Mouse (Mus musculus): ENCODE results near the gene Ociad1. TPM values are rescaled to one million over a fixed set of nuclear protein-coding genes. Genes with fewer than 3 reads are reported as not detected.

Ociad1 gene
- polyA plus RNA-seq, 1 experiment from 2014 or later = 160 TPM

- Histone ChIP-seq H3K27me3 (ENCODE audit: control insufficient read depth, insufficient read depth, low read length) (no peaks in the 10 kb centered on the region), H3K27ac (replicated peaks in 1 of 2; ENCODE audit: control insufficient read depth in 1 of 2, insufficient read depth in 1 of 2, low read depth in 2 of 2, low read length in 2 of 2) (peak overlapping the region; percentile 91 to 94), H3K9me3 (ENCODE audit: control insufficient read depth, low read length) (no peaks in the 10 kb centered on the region), H3K9ac (ENCODE audit: low read length) (peak overlapping the region; percentile 96), H3K36me3 (ENCODE audit: control insufficient read depth, insufficient read depth, low read length) (no peaks in the 10 kb centered on the region), H3K4me1 (ENCODE audit: control insufficient read depth in 2 of 2, insufficient read depth in 2 of 2, low read length in 2 of 2) (peaks cover 12 to 32% of the 10 kb centered on the region in 2 experiments), H3K4me3 (ENCODE audit: control insufficient read depth in 1 of 2, insufficient read depth in 1 of 2, low read depth in 1 of 2, low read length in 2 of 2) (peak overlapping the region; percentile 93 to 96), H3K4me2 (ENCODE audit: low read length) (peak overlapping the region; percentile 84)
- ATAC-seq (ENCODE audit: insufficient number of reproducible peaks, insufficient read depth, low FRiP score, low read depth) = peak; percentile 45
- under 1% methylated on average over 108 of the region's 129 CpGs for WGBS
These were observed 37.0 kb upstream of the Ociad1 start for GRCm38 (mm10) chr5:73255321-73256251.

- under 1% methylated on average over 44 of the region's 44 CpGs for WGBS
- peak; percentile 99 for ATAC-seq (ENCODE audit: insufficient number of reproducible peaks, insufficient read depth, low FRiP score, low read depth)
- peak within 1 kb of the TSS; percentile 93 to 96 for H3K4me3 ChIP-seq (ENCODE audit: control insufficient read depth in 1 of 2, insufficient read depth in 1 of 2, low read depth in 1 of 2, low read length in 2 of 2)
These were observed 36.1 kb upstream of the Ociad1 start, which contains the start of gene Fryl for GRCm38 (mm10) chr5:73256352-73257065. Gene Fryl, minus strand, starts transcription at chr5:73256619.

GRCm38 (mm10) chr5:73257096-73257495 is 35.5 kb upstream of the Ociad1 start:
- Histone ChIP-seq H3K27ac (replicated peaks in 1 of 2; ENCODE audit: control insufficient read depth in 1 of 2, insufficient read depth in 1 of 2, low read depth in 2 of 2, low read length in 2 of 2) (peak overlapping the region; percentile 57 to 71), H3K27me3 (ENCODE audit: control insufficient read depth, insufficient read depth, low read length) (no peaks in the 10 kb centered on the region), H3K36me3 (ENCODE audit: control insufficient read depth, insufficient read depth, low read length) (no peaks in the 10 kb centered on the region), H3K4me3 (ENCODE audit: control insufficient read depth in 1 of 2, insufficient read depth in 1 of 2, low read depth in 1 of 2, low read length in 2 of 2) (peak overlapping the region; percentile 47 to 59), H3K9ac (ENCODE audit: low read length) (peak overlapping the region; percentile 76), H3K4me2 (ENCODE audit: low read length) (peak overlapping the region; percentile 93), H3K9me3 (ENCODE audit: control insufficient read depth, low read length) (no peaks in the 10 kb centered on the region), H3K4me1 (ENCODE audit: control insufficient read depth in 2 of 2, insufficient read depth in 2 of 2, low read length in 2 of 2) (peaks cover 7 to 32% of the 10 kb centered on the region in 2 experiments)
- WGBS = under 1% methylated on average over 11 of the region's 11 CpGs
- ATAC-seq (ENCODE audit: insufficient number of reproducible peaks, insufficient read depth, low FRiP score, low read depth) = no peak

More at GRCm38 (mm10) chr5:73256352-73257065, 36.1 kb upstream of the Ociad1 start, which contains the start of gene Fryl:
- Histone ChIP-seq H3K4me2 (ENCODE audit: low read length) (peak within 1 kb of the TSS; percentile 93), H3K9ac (ENCODE audit: low read length) (peak within 1 kb of the TSS; percentile 96), H3K27ac (replicated peaks in 1 of 2; ENCODE audit: control insufficient read depth in 1 of 2, insufficient read depth in 1 of 2, low read depth in 2 of 2, low read length in 2 of 2) (peak within 1 kb of the TSS; percentile 91 to 94), H3K36me3 (ENCODE audit: control insufficient read depth, insufficient read depth, low read length) (no peaks in the 10 kb centered on the region), H3K4me1 (ENCODE audit: control insufficient read depth in 2 of 2, insufficient read depth in 2 of 2, low read length in 2 of 2) (peaks cover 10 to 32% of the 10 kb centered on the region in 2 experiments), H3K27me3 (ENCODE audit: control insufficient read depth, insufficient read depth, low read length) (no peaks in the 10 kb centered on the region), H3K9me3 (ENCODE audit: control insufficient read depth, low read length) (no peaks in the 10 kb centered on the region)

- ATAC-seq (ENCODE audit: insufficient number of reproducible peaks, insufficient read depth, low FRiP score, low read depth) = no peak
- Histone ChIP-seq H3K9ac (ENCODE audit: low read length) (peak overlapping the region; percentile 76), H3K27ac (replicated peaks in 1 of 2; ENCODE audit: control insufficient read depth in 1 of 2, insufficient read depth in 1 of 2, low read depth in 2 of 2, low read length in 2 of 2) (no peak overlapping the region), H3K36me3 (ENCODE audit: control insufficient read depth, insufficient read depth, low read length) (no peaks in the 10 kb centered on the region), H3K4me2 (ENCODE audit: low read length) (peak overlapping the region; percentile 93), H3K4me1 (ENCODE audit: control insufficient read depth in 2 of 2, insufficient read depth in 2 of 2, low read length in 2 of 2) (peaks cover 6 to 26% of the 10 kb centered on the region in 2 experiments), H3K9me3 (ENCODE audit: control insufficient read depth, low read length) (no peaks in the 10 kb centered on the region), H3K4me3 (ENCODE audit: control insufficient read depth in 1 of 2, insufficient read depth in 1 of 2, low read depth in 1 of 2, low read length in 2 of 2) (peak overlapping the region in 1 of 2 experiments; percentile 59; a peak in 1 of 4 replicates), H3K27me3 (ENCODE audit: control insufficient read depth, insufficient read depth, low read length) (no peaks in the 10 kb centered on the region)
- WGBS = 49% methylated on average over 8 of the region's 8 CpGs
These were observed 34.9 kb upstream of the Ociad1 start for GRCm38 (mm10) chr5:73257723-73258122.

- Histone ChIP-seq H3K27ac (replicated peaks in 1 of 2; ENCODE audit: control insufficient read depth in 1 of 2, insufficient read depth in 1 of 2, low read depth in 2 of 2, low read length in 2 of 2) (no peak overlapping the region), H3K4me3 (ENCODE audit: control insufficient read depth in 1 of 2, insufficient read depth in 1 of 2, low read depth in 1 of 2, low read length in 2 of 2) (no peak overlapping the region), H3K4me2 (ENCODE audit: low read length) (no peak overlapping the region), H3K27me3 (ENCODE audit: control insufficient read depth, insufficient read depth, low read length) (no peaks in the 10 kb centered on the region), H3K36me3 (ENCODE audit: control insufficient read depth, insufficient read depth, low read length) (no peaks in the 10 kb centered on the region), H3K9ac (ENCODE audit: low read length) (no peak overlapping the region), H3K9me3 (ENCODE audit: control insufficient read depth, low read length) (no peaks in the 10 kb centered on the region; the same call in 1 of the 2 replicates), H3K4me1 (ENCODE audit: control insufficient read depth in 2 of 2, insufficient read depth in 2 of 2, low read length in 2 of 2) (peaks cover 5 to 8% of the 10 kb centered on the region in 2 experiments; a peak in 2 of 4 replicates)
- 60% methylated on average over 4 of the region's 5 CpGs for whole genome bisulfite sequencing
- no peak for ATAC-seq (ENCODE audit: insufficient number of reproducible peaks, insufficient read depth, low FRiP score, low read depth)
These were observed 28.5 kb upstream of the Ociad1 start for GRCm38 (mm10) chr5:73264122-73264521.

GRCm38 (mm10) chr5:73265460-73265859 is 27.1 kb upstream of the Ociad1 start:
- Histone ChIP-seq H3K27ac (replicated peaks in 1 of 2; ENCODE audit: control insufficient read depth in 1 of 2, insufficient read depth in 1 of 2, low read depth in 2 of 2, low read length in 2 of 2) (peak overlapping the region in 1 of 2 experiments; percentile 25; a peak in 1 of 4 replicates), H3K27me3 (ENCODE audit: control insufficient read depth, insufficient read depth, low read length) (no peaks in the 10 kb centered on the region), H3K4me1 (ENCODE audit: control insufficient read depth in 2 of 2, insufficient read depth in 2 of 2, low read length in 2 of 2) (peaks cover 6 to 10% of the 10 kb centered on the region in 2 experiments; a peak in 3 of 4 replicates), H3K36me3 (ENCODE audit: control insufficient read depth, insufficient read depth, low read length) (no peaks in the 10 kb centered on the region), H3K9ac (ENCODE audit: low read length) (no peak overlapping the region), H3K9me3 (ENCODE audit: control insufficient read depth, low read length) (no peaks in the 10 kb centered on the region; the same call in 1 of the 2 replicates), H3K4me3 (ENCODE audit: control insufficient read depth in 1 of 2, insufficient read depth in 1 of 2, low read depth in 1 of 2, low read length in 2 of 2) (no peak overlapping the region), H3K4me2 (ENCODE audit: low read length) (no peak overlapping the region)
- 24% methylated on average over 5 of the region's 5 CpGs for WGBS
- ATAC-seq (ENCODE audit: insufficient number of reproducible peaks, insufficient read depth, low FRiP score, low read depth) = no peak

GRCm38 (mm10) chr5:73268636-73269213 is 23.9 kb upstream of the Ociad1 start:
- WGBS = 64% methylated on average over 11 of the region's 11 CpGs
- no peak overlapping the region for H3K27ac ChIP-seq (replicated peaks in 1 of 2; ENCODE audit: control insufficient read depth in 1 of 2, insufficient read depth in 1 of 2, low read depth in 2 of 2, low read length in 2 of 2)

More at GRCm38 (mm10) chr5:73268636-73269213, 23.9 kb upstream of the Ociad1 start:
- Histone ChIP-seq H3K9me3 (ENCODE audit: control insufficient read depth, low read length) (no peaks in the 10 kb centered on the region; the same call in 1 of the 2 replicates), H3K36me3 (ENCODE audit: control insufficient read depth, insufficient read depth, low read length) (no peaks in the 10 kb centered on the region), H3K4me2 (ENCODE audit: low read length) (no peak overlapping the region), H3K9ac (ENCODE audit: low read length) (no peak overlapping the region), H3K4me3 (ENCODE audit: control insufficient read depth in 1 of 2, insufficient read depth in 1 of 2, low read depth in 1 of 2, low read length in 2 of 2) (no peak overlapping the region), H3K27me3 (ENCODE audit: control insufficient read depth, insufficient read depth, low read length) (no peaks in the 10 kb centered on the region), H3K4me1 (ENCODE audit: control insufficient read depth in 2 of 2, insufficient read depth in 2 of 2, low read length in 2 of 2) (peaks cover 14 to 23% of the 10 kb centered on the region in 2 experiments)
- ATAC-seq (ENCODE audit: insufficient number of reproducible peaks, insufficient read depth, low FRiP score, low read depth) = no peak
